Mouse (Mus musculus): Measurements from ENCODE around the gene Npvf. TPM values are rescaled to one million over a fixed set of nuclear protein-coding genes. Genes with fewer than 3 reads are reported as not detected.

Npvf gene
- polyA plus RNA-seq, 1 experiment from 2014 or later, result not detected

GRCm38 (mm10) chr6:50601620-50602019 lies 52.6 kb downstream of the Npvf start:
- H3K27me3 ChIP-seq (ENCODE audit: insufficient read depth, poor library complexity, severe bottlenecking), result peaks cover 15% of the 10 kb centered on the region; the same call in 1 of the 2 replicates
- H3K4me3 ChIP-seq, result no peak overlapping the region
- WGBS, result 29% methylated on average over 4 of the region's 4 CpGs
- no peaks in the 10 kb centered on the region for H3K36me3 ChIP-seq
- no peaks in the 10 kb centered on the region for H3K9me3 ChIP-seq
- H3K4me1 ChIP-seq (replicated peaks), result 0 out of 2 replicates have a peak, but pooled peaks cover 3% of the 10 kb centered on the region
- H3K27ac ChIP-seq, result no peak overlapping the region
- peak; percentile 64 for DNase-seq (ENCODE audit: low spot score)

Other genes with a start within 250 kb of the Npvf start
- 6.2 and 6.6 TPM in 2 replicates for gene Osbpl3, start 198.2 kb downstream of the Npvf start, polyA plus RNA-seq (2016; fragmentation: Nextera tagmentation; extraction: Ambion mirVana)
- 75.5 and 82.5 TPM in 2 replicates for gene Cycs, start 87.9 kb downstream of the Npvf start, polyA plus RNA-seq (2016; fragmentation: Nextera tagmentation; extraction: Ambion mirVana)
- gene 4921507P07Rik, start 57.8 kb downstream of the Npvf start, polyA plus RNA-seq (2016; fragmentation: Nextera tagmentation; extraction: Ambion mirVana), result 0.39 and 0.93 TPM in 2 replicates

All from hindbrain, embryonic 10.5 days (tissue).